Mouse (Mus musculus): ENCODE measurements around the gene Exd1. TPM values are rescaled to one million over a fixed set of nuclear protein-coding genes. Genes with fewer than 3 reads are reported as not detected.

The Exd1 gene
- polyA plus RNA-seq, 1 experiment from 2014 or later = 0.18 TPM

- ATAC-seq (ENCODE audit: insufficient read depth, low FRiP score) = no peak
- H3K27me3 ChIP-seq (ENCODE audit: control insufficient read depth, insufficient read depth, low read length) = no peaks in the 10 kb centered on the region
- no peak overlapping the region for H3K4me2 ChIP-seq (ENCODE audit: low read depth, low read length)
- 0 out of 2 replicates have a peak, but pooled peaks cover 4% of the 10 kb centered on the region for H3K36me3 ChIP-seq (ENCODE audit: control insufficient read depth, insufficient read depth, low read length)
- no peak overlapping the region for H3K9ac ChIP-seq (ENCODE audit: low read length)
- no peaks in the 10 kb centered on the region for H3K9me3 ChIP-seq (replicated peaks; ENCODE audit: control insufficient read depth, low read length)
- no peaks in the 10 kb centered on the region for H3K4me1 ChIP-seq (ENCODE audit: control insufficient read depth, insufficient read depth, low read length)
- no peak overlapping the region for H3K4me3 ChIP-seq (replicated peaks; ENCODE audit: low read length)
- H3K27ac ChIP-seq (ENCODE audit: low read length) = no peak overlapping the region
- 65% methylated on average over 2 of the region's 2 CpGs for WGBS
These were observed 36.0 kb upstream of the Exd1 start for GRCm38 (mm10) chr2:119583439-119583838.

GRCm38 (mm10) chr2:119581571-119581970 is 34.1 kb upstream of the Exd1 start:
- WGBS = 81% methylated on average over 3 of the region's 3 CpGs
- Histone ChIP-seq H3K36me3 (ENCODE audit: control insufficient read depth, insufficient read depth, low read length) (0 out of 2 replicates have a peak, but pooled peaks cover 4% of the 10 kb centered on the region), H3K27me3 (ENCODE audit: control insufficient read depth, insufficient read depth, low read length) (no peaks in the 10 kb centered on the region), H3K9ac (ENCODE audit: low read length) (no peak overlapping the region), H3K4me3 (replicated peaks; ENCODE audit: low read length) (no peak overlapping the region), H3K4me1 (ENCODE audit: control insufficient read depth, insufficient read depth, low read length) (no peaks in the 10 kb centered on the region), H3K4me2 (ENCODE audit: low read depth, low read length) (no peak overlapping the region), H3K9me3 (replicated peaks; ENCODE audit: control insufficient read depth, low read length) (no peaks in the 10 kb centered on the region), H3K27ac (ENCODE audit: low read length) (no peak overlapping the region)
- no peak for ATAC-seq (ENCODE audit: insufficient read depth, low FRiP score)

- Histone ChIP-seq H3K4me2 (ENCODE audit: low read depth, low read length) (no peak overlapping the region), H3K27me3 (ENCODE audit: control insufficient read depth, insufficient read depth, low read length) (no peaks in the 10 kb centered on the region), H3K9ac (ENCODE audit: low read length) (no peak overlapping the region), H3K4me3 (replicated peaks; ENCODE audit: low read length) (no peak overlapping the region), H3K4me1 (ENCODE audit: control insufficient read depth, insufficient read depth, low read length) (no peaks in the 10 kb centered on the region), H3K9me3 (replicated peaks; ENCODE audit: control insufficient read depth, low read length) (no peaks in the 10 kb centered on the region), H3K36me3 (ENCODE audit: control insufficient read depth, insufficient read depth, low read length) (no peaks in the 10 kb centered on the region), H3K27ac (ENCODE audit: low read length) (no peak overlapping the region)
- WGBS = 88% methylated on average over 1 of the region's 1 CpGs
- ATAC-seq (ENCODE audit: insufficient read depth, low FRiP score) = no peak
These were observed 25.0 kb upstream of the Exd1 start for GRCm38 (mm10) chr2:119572471-119572870.

- ATAC-seq (ENCODE audit: insufficient read depth, low FRiP score) = peak; percentile 50; the same call in 1 of the 2 replicates
- no peaks in the 10 kb centered on the region for H3K9me3 ChIP-seq (replicated peaks; ENCODE audit: control insufficient read depth, low read length)
- H3K4me3 ChIP-seq (replicated peaks; ENCODE audit: low read length) = no peak overlapping the region
- H3K9ac ChIP-seq (ENCODE audit: low read length) = no peak overlapping the region
- H3K4me1 ChIP-seq (ENCODE audit: control insufficient read depth, insufficient read depth, low read length) = no peaks in the 10 kb centered on the region
- no peak overlapping the region for H3K4me2 ChIP-seq (ENCODE audit: low read depth, low read length)
- H3K36me3 ChIP-seq (ENCODE audit: control insufficient read depth, insufficient read depth, low read length) = no peaks in the 10 kb centered on the region
- H3K27me3 ChIP-seq (ENCODE audit: control insufficient read depth, insufficient read depth, low read length) = no peaks in the 10 kb centered on the region
- 71% methylated on average over 7 of the region's 7 CpGs for WGBS
- no peak overlapping the region for H3K27ac ChIP-seq (ENCODE audit: low read length)
These were observed 18.9 kb upstream of the Exd1 start for GRCm38 (mm10) chr2:119566182-119566855.

- Histone ChIP-seq H3K4me2 (ENCODE audit: low read depth, low read length) (no peak overlapping the region), H3K27ac (ENCODE audit: low read length) (no peak overlapping the region), H3K4me1 (ENCODE audit: control insufficient read depth, insufficient read depth, low read length) (no peaks in the 10 kb centered on the region), H3K9ac (ENCODE audit: low read length) (no peak overlapping the region), H3K9me3 (replicated peaks; ENCODE audit: control insufficient read depth, low read length) (no peaks in the 10 kb centered on the region), H3K27me3 (ENCODE audit: control insufficient read depth, insufficient read depth, low read length) (no peaks in the 10 kb centered on the region), H3K36me3 (ENCODE audit: control insufficient read depth, insufficient read depth, low read length) (no peaks in the 10 kb centered on the region), H3K4me3 (replicated peaks; ENCODE audit: low read length) (no peak overlapping the region)
- no peak for ATAC-seq (ENCODE audit: insufficient read depth, low FRiP score)
- WGBS = 84% methylated on average over 4 of the region's 4 CpGs
These were observed 17.9 kb upstream of the Exd1 start for GRCm38 (mm10) chr2:119565284-119565683.

GRCm38 (mm10) chr2:119561794-119562193 is 14.4 kb upstream of the Exd1 start:
- Histone ChIP-seq H3K27ac (ENCODE audit: low read length) (no peak overlapping the region), H3K4me1 (ENCODE audit: control insufficient read depth, insufficient read depth, low read length) (peaks cover 9% of the 10 kb centered on the region; the same call in 1 of the 2 replicates), H3K4me2 (ENCODE audit: low read depth, low read length) (no peak overlapping the region), H3K9me3 (replicated peaks; ENCODE audit: control insufficient read depth, low read length) (no peaks in the 10 kb centered on the region), H3K9ac (ENCODE audit: low read length) (no peak overlapping the region), H3K4me3 (replicated peaks; ENCODE audit: low read length) (no peak overlapping the region), H3K36me3 (ENCODE audit: control insufficient read depth, insufficient read depth, low read length) (no peaks in the 10 kb centered on the region), H3K27me3 (ENCODE audit: control insufficient read depth, insufficient read depth, low read length) (no peaks in the 10 kb centered on the region)
- ATAC-seq (ENCODE audit: insufficient read depth, low FRiP score) = no peak
- 75% methylated on average over 3 of the region's 3 CpGs for WGBS

GRCm38 (mm10) chr2:119558737-119559340 is 11.4 kb upstream of the Exd1 start:
- H3K4me1 ChIP-seq (ENCODE audit: control insufficient read depth, insufficient read depth, low read length) = peaks cover 9% of the 10 kb centered on the region; the same call in 1 of the 2 replicates
- 49% methylated on average over 7 of the region's 7 CpGs for WGBS
- no peak overlapping the region for H3K9ac ChIP-seq (ENCODE audit: low read length)
- no peak overlapping the region for H3K4me3 ChIP-seq (replicated peaks; ENCODE audit: low read length)
- peak; percentile 40; the same call in 1 of the 2 replicates for ATAC-seq (ENCODE audit: insufficient read depth, low FRiP score)
- peak overlapping the region; percentile 75 for H3K27ac ChIP-seq (ENCODE audit: low read length)
- peak overlapping the region; percentile 4; the same call in 1 of the 2 replicates for H3K4me2 ChIP-seq (ENCODE audit: low read depth, low read length)
- H3K36me3 ChIP-seq (ENCODE audit: control insufficient read depth, insufficient read depth, low read length) = no peaks in the 10 kb centered on the region
- H3K9me3 ChIP-seq (replicated peaks; ENCODE audit: control insufficient read depth, low read length) = no peaks in the 10 kb centered on the region
- no peaks in the 10 kb centered on the region for H3K27me3 ChIP-seq (ENCODE audit: control insufficient read depth, insufficient read depth, low read length)

GRCm38 (mm10) chr2:119558039-119558438 is 10.6 kb upstream of the Exd1 start:
- no peak for ATAC-seq (ENCODE audit: insufficient read depth, low FRiP score)
- Histone ChIP-seq H3K27me3 (ENCODE audit: control insufficient read depth, insufficient read depth, low read length) (no peaks in the 10 kb centered on the region), H3K4me3 (replicated peaks; ENCODE audit: low read length) (no peak overlapping the region), H3K27ac (ENCODE audit: low read length) (no peak overlapping the region), H3K4me1 (ENCODE audit: control insufficient read depth, insufficient read depth, low read length) (peaks cover 9% of the 10 kb centered on the region; the same call in 1 of the 2 replicates), H3K4me2 (ENCODE audit: low read depth, low read length) (no peak overlapping the region), H3K9me3 (replicated peaks; ENCODE audit: control insufficient read depth, low read length) (no peaks in the 10 kb centered on the region), H3K36me3 (ENCODE audit: control insufficient read depth, insufficient read depth, low read length) (no peaks in the 10 kb centered on the region), H3K9ac (ENCODE audit: low read length) (no peak overlapping the region)
- WGBS = 83% methylated on average over 3 of the region's 3 CpGs

- ATAC-seq (ENCODE audit: insufficient read depth, low FRiP score) = no peak
- H3K27me3 ChIP-seq (ENCODE audit: control insufficient read depth, insufficient read depth, low read length) = no peaks in the 10 kb centered on the region
- H3K4me3 ChIP-seq (replicated peaks; ENCODE audit: low read length) = no peak overlapping the region
- H3K4me2 ChIP-seq (ENCODE audit: low read depth, low read length) = no peak overlapping the region
- peaks cover 15% of the 10 kb centered on the region for H3K4me1 ChIP-seq (ENCODE audit: control insufficient read depth, insufficient read depth, low read length)
- H3K9me3 ChIP-seq (replicated peaks; ENCODE audit: control insufficient read depth, low read length) = no peaks in the 10 kb centered on the region
- 75% methylated on average over 2 of the region's 2 CpGs for WGBS
- no peak overlapping the region for H3K9ac ChIP-seq (ENCODE audit: low read length)
- H3K36me3 ChIP-seq (ENCODE audit: control insufficient read depth, insufficient read depth, low read length) = no peaks in the 10 kb centered on the region
- H3K27ac ChIP-seq (ENCODE audit: low read length) = no peak overlapping the region
These were observed 2.3 kb upstream of the Exd1 start for GRCm38 (mm10) chr2:119549678-119550077.
